Mouse (Mus musculus) testis, postnatal 10 days (tissue): ENCODE measurements around the gene Myo1e.
A peak's percentile ranks its signal among the peaks of the same experiment; 100 is the strongest.

Experiments used
- DNase-seq: peaks from one replicate; pipeline ENCODE4 v3.0.0; 2021; ENCODE audit warnings: low spot score

The Myo1e gene

GRCm38 (mm10) chr9:70207151-70207831 is at the start of gene Myo1e:
Gene Myo1e (plus strand): TSS chr9:70207350.
- DNase-seq, result peak; percentile 79

DNA sequence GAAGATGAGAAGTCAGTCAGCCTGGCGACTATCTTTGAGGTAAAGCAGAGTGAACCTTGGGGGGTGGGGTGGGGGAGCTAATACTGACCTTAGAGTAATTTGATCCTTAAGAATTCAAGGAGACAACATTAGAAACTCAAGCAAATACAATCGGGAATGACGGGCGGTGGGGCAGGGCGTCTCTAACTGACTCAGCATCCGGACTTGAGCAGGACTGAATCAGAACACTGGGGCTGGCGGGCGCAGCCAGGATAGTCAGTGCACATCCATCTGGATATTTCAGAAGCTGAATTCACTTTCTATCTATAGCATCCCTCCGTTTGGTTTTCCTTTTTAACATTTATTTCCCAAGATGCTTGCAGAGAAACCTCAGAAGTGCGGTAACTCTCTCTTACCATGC is 47.1 kb upstream of the Myo1e start:
- DNase-seq, result no peak

GRCm38 (mm10) chr9:70168973-70169372 is 38.2 kb upstream of the Myo1e start:
- DNase-seq, result peak; percentile 54

DNA sequence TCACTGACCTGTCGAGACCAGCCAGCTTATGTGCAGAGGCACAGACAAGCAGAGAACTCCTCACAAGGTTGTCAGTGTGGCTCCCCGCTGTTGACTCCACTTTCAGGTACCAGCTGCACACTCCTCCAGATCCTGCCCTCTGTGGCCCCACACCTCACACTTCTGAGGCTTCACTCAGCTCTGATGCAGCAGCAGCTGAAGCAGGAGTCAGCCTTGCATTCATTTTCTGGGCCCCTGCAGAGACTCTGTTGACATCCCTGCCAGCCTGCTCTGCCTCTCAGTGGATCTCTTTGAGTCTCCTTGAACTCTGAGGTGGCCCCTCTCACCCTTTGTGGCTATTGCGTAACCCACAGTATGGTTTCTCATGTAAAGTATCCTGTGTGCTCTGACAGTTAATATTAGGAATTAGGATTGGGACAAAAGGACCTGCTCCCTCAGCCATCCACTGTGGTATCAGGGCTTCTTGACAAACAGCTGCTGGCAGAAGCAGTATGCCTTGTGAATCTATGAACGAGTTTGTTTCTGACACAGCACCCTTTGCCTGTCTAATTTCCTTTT is 32.8 kb upstream of the Myo1e start:
- no peak for DNase-seq

DNA sequence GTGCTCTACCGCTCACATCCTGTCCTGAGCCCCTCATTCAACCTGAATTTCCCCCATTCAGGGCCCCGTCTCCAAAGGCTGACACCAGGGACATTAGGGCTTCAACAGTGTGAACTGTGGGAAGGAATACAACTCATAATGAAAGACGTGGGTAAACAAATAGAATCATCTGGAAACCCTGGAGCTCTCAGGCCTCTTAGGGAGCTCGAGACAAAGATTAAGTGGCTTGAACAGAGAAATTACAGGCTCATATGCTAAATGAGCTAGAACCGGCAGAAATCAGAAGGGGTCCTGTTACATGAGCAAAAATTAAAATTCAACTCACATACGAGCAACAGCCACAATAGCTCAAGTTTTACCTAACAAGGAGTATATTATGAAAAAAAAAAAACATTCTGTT is 32.3 kb upstream of the Myo1e start:
- no peak for DNase-seq

DNA sequence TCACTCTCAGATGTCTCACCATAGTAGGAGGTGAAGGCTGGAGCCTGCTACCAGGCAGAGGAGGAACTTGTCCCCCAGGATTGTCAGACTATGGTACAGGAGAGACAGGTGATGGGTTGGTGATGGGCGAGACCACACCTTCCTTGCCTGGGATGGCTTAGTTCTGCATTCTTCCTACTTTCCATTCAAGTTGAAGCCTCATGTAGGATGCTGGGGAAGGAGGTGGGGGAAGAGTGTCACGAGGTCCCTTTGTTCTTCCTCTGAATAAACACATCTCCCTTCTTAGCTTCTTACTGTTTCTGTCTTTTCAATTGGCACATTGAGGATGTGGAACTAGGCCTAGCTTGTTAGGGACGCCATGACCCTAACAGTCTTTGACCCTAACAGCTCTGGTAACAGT is 30.9 kb upstream of the Myo1e start:
- DNase-seq, result no peak

DNA sequence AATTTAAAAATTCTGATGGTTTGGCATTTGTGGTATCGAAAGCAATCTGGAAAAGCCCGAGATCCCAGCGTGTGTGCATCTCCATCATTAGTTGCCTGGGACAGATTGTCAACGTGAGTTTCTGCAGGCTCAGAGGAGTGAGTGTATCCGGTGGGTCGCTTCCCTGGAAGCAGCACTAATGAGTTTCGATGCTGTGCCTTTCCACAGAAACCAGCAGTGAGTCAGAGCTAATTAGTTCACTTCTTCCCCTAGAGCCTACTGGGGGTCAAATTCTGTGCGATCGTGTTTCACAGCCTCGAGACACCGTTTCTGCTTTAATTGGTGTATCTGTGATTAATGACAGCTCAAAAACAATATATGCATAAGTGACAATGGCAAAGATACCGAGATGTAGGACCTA is 25.4 kb upstream of the Myo1e start:
- DNase-seq, result no peak

DNA sequence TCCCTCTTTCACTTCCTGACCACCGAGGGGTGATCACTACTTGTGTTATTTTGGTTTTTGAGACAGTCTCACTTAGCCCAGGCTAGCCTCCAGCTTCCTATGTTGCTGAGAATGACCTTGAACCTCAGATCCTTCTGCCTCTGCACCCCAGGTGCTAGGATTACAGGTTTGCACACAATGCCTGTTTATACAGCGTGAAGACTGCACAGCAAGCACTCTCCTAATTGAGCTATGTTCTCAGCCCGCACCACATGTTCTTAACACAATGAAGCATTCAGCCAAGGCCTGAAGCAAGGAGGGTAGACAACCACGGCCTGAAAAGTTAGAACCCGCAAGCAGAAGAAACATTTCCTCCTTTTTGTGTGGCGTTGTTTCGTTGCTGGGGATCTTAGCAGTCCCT is 24.5 kb upstream of the Myo1e start:
- DNase-seq, result no peak

- no peak for DNase-seq
Observed at GRCm38 (mm10) chr9:70192336-70192735, 14.8 kb upstream of the Myo1e start.

DNA sequence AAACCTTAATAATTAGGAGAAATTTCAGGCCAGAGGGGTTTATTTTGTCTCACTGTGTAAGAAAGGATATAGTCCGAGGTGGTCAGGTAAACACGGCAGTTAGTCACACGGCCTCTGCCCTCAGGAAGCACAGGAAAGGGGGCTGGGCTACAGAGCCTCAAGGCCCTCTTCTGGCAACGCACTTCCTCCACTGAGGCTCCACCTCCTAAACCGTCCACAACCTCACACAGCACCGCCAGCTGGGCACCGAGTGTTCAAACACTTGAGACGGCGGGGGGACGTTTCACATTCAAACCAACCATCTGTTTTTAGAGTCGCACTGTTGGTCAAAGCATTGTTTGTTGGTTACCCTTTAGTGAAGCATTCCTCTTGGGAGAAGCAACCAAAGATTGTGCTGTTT is 12.5 kb upstream of the Myo1e start:
- DNase-seq, result no peak

DNA sequence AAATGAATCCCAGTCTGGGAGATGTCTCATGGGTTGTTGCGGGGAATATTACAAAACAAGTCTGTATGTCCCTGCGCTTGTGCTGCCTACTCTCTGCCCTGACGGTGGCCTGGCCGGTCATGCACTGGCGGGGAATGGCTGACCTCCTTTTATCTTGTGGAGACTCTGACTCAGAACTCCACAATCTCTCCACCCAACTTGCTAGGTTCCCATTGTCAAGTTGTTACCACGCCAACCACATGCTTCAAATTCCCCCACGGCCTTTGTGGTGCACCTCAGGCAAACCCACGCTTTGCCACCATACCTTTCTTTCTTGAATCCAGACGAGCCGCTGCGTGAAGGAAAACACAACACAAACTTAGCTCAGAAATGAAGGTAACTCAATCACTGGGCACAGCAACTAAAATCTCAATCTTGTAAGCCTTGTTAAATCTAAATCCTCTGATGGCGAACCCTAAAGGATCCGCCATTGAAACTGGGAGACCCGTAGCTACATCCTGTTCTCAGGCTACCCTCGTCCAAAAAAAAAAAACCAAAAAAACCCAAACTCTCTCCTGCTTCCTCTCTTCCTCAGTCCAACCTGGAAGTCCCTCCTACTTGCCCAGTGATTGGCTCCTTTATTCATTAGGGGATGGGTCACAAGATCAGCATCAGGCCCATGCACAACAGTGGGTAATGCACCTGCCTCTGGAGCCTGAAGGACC is 10.0 kb upstream of the Myo1e start:
- DNase-seq, result no peak

GRCm38 (mm10) chr9:70197992-70198391 is 9.2 kb upstream of the Myo1e start:
- DNase-seq, result no peak

- DNase-seq, result peak; percentile 71
Observed at GRCm38 (mm10) chr9:70202753-70203152, 4.4 kb upstream of the Myo1e start.

DNA sequence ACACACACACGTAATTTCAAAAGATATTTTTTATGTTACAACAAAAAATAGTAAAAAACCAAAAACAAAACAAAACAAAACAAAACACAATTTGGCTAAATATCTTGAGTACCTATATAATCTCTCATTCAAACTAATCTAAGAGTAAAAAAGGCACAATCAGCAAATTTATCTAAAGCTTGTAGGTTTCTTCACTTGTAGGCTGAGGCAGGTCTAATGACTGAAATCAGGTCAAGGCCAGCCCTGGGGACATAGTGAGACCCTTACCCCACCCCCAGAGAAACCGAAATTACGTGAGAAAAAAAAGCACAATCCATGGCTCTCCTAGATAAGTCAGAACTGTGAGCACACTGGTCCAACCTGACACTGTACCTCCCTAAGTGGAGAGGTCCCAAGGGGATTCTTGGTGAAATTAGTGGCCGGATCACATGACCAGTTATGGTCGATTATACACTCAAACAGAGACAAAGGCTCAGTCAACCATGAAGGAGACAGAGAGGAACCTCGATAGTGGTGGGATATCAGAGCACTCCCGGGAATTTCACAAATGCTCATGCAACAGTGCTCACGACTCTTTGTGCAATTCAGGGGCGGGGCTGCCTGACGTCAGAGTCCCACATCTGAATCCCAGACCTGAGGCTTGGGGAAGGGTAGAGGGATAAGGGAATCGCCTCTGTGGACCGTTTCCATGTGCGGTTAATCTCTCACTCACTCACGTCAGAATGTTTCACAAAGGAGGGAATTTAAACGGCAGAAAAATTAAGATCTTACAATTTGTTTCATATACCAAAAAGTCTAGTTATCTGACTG is 3.7 kb upstream of the Myo1e start:
- DNase-seq, result no peak

DNA sequence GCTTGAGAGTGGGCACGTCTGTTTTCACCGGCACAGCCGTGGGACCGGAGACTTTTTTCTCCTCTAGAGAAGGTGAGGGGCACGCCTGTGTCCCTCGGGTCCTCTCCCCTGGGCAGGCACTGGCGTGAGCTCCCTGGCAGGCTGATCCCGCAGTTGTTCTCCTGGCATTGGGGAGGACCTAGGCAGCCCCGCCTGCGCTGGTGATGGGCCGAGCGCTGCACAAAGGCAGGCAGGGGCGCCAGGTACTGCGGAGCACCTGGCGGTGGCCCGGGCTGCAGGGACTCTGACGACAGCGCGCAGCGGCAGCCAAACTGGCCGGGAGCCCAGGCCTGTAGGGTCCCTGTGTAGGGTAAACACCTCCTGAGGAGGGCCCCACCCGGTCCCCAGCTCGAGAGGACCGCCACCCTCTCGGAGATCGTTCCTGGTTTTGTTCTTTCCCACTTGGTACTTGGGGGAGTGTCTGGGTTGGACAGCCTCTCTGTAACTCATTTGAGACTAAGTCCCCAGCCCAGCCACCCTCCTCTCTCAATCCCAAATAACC is 901 bp downstream of the Myo1e start:
- DNase-seq, result peak; percentile 60

- DNase-seq, result no peak
Observed at GRCm38 (mm10) chr9:70208751-70209150, 1.6 kb downstream of the Myo1e start.

- DNase-seq, result no peak
Observed at GRCm38 (mm10) chr9:70209296-70210049, 2.3 kb downstream of the Myo1e start.

DNA sequence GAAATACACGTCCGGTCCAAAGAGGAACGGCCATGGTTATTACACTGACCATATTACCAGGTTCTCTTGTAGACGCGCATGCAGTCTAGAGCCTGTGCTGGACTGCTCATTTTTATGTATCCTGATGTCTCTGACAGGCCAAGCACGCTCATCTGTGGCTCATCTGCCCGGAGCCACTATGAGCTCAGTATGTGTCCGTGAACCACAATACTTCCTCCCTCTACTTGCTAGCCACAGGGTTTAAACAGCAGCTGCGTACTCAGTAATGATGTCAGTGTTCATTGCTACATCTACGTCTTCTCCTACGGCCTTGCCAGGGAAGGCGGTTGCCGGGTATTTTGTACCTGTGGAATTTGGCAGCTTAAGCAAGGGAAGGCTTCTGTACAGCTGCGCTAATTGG is 4.5 kb downstream of the Myo1e start:
- DNase-seq, result no peak

DNA sequence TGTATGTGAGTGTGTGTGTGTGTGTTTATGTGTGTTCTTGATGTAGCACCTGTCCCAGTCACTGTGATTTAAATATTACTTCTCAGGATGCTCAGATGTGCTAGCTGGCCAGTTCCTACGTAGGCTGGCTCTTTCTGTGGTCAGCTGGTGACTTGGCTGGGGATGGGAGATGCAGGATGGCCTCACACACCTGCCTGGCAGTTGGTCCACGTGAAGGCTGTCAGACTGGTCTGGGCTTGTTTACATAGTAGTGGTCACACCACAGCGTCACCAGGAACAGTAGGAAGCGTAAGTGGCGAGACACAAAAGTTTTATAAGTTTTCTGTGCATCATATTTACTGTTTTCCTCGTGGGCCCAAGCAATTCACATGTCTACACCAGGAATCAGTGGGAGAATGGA is 9.4 kb downstream of the Myo1e start:
- DNase-seq, result no peak

DNA sequence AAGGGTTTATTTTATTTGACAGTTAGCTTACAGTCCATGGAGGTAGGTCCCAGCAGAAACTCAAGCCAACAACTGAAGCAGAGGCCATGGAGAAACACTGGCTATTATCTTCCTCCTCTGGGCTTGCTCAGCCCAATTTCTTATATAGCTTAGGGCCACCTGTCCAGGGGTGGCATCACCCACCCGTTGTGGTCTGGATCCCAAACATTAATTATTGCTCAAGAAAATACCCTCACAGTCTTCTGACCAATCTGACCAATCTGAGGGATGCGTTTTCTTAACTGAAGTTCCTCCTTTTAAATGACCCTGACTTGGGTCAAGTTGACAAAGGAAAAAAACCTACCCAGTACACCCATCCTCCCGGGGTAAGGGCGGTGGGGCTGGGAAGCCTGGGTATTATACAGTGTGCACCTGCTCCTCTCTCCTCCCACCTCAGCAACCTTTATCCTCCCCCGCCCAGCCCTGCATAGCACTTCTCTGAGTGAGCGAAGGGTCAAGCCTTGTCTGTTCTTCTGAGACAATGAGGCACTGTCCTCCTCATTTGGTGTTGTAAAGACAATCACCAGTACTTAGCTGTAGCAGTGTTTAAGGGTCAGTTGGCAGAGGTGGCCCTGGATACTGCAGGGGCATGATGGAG is 12.3 kb downstream of the Myo1e start:
- DNase-seq, result no peak

- DNase-seq, result no peak
Observed at GRCm38 (mm10) chr9:70220461-70221170, 13.5 kb downstream of the Myo1e start.
